Mouse (Mus musculus) thymus, postnatal 0 days (tissue): ENCODE results near the gene Gm1123. TPM values are rescaled to one million over a fixed set of nuclear protein-coding genes. Genes with fewer than 3 reads are reported as not detected.

Source experiments
- DNase-seq: peaks from one replicate; pipeline ENCODE4 v3.0.0-alpha.2; 2015; ENCODE audit warnings: low spot score
- polyA plus RNA-seq: library from polyadenylated mRNA; unstranded; fragments of >200 nt; fragmentation: Nextera tagmentation; extraction: Ambion mirVana; gene quantifications from 2 replicates; pipeline ENCODE4 v1.2.1, GENCODE M21; 2015

The Gm1123 gene
- not detected in 2 replicates for polyA plus RNA-seq

DNA sequence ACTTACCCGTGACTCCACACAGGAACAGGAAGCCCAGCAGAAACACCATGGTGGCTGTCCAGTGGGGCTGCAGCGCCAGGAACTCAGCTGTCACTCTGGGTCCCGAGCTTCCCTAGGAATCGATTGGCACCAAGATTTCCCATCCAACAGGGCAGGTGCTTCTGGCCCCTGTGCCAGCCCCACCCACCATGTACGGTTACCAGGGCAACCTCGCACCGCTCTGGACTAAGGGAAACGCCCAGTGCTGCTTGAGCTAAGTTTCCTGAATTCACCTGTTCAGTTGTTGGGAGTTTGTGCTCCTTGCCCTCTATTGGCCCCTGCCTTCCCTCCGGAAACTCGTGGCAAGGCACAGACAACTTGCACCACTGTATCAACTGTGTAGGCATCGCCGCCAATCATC, at the start of gene Gm1123:
TSS of gene Gm1123 (minus strand) at position 141 of the 400 bp plus-strand sequence.
- DNase-seq: no peak

DNA sequence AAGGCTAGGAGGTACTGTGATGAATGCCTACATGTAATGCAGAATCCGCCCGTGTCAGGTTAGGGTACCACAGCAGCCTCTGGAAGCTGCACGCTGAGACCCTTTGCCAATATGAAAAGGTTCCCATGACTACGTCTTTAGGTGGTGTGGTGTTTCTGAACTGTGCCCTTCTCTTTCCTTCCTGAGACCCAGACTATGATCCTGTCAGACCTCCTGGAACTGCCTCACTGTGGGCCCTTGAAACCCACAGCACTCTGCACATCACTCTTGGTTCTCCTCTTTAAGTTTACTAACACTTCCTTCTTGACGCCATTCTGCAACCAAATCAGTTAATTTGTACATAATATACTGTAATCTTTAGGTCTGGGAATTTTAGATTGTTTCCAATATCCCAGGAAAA, 46.2 kb upstream of the Gm1123 start:
- DNase-seq: no peak

DNA sequence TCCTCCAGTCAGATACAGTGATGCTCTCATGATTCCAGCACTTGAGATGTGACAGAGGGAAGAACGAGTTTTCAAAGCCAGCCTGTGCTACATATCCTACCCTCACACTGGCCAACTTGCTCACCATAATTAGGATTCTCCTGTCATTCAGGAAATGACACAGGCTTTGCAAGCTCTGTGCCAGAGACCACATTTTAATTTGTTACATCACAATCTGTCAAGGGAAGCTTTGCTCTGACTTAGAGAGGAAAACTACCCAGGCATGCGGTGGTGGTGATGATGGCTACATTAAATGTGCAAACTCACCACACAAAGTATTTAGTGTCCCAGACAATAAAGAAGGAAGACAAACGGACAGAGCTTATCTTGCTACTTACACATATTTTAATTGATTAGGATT, 45.8 kb upstream of the Gm1123 start:
- DNase-seq: no peak

DNA sequence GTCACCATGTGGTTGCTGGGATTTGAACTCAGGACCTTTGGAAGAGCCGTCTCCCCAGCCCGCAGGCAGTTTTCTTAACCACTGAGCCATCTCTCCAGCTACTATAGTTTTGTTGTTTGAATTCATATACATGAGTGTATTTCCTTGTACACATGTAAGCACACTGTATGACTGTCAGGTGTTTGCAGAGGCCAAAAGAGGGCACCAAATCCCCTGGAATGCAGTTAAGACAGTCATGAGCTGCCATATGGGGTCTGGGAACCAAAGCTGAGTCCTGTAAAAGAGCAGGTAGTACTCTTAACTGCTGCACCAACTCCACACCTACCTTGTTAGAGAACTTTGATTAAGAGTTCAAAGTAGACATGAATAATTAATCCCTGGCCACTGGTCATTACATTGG, 45.1 kb upstream of the Gm1123 start:
- DNase-seq: no peak

DNA sequence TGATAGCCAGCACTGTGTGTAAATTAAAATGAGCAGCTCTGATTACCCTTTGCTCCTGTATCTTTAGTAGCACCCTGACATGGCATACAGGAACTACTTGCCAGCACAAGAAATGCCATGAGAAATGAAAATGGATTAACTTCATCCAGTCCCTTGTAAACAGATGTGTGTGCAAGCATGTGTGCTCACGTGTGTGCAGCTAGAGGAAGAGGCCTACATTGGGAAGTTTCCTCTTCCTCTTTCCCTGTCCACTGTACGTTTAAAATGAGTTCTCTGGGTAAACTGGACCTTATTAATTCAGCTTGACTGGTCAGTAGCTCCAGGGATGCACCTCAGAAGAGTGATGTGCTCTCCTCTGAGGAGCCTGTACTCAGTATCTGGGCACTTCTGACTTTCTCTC, 38.9 kb upstream of the Gm1123 start:
- no peak for DNase-seq

DNA sequence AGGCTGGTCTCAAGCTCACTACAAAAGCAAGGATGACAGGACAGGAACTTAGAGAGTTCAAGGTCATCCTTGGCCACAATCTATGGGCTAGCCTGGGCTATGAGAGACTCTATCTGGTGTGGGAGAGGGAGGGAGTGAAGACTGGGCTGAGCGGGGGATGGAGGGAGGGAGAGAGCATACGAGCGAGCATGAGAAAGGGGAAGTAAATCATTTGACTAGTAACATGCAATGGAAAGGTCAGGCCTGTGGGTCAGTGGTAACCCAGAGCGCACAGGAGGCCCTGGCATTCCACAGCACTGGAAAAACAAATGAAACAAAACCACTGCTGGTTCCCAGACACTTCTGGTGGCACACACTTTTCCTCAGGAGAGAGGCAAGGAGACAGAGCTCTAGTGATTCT, 37.0 kb upstream of the Gm1123 start:
- DNase-seq: no peak

DNA sequence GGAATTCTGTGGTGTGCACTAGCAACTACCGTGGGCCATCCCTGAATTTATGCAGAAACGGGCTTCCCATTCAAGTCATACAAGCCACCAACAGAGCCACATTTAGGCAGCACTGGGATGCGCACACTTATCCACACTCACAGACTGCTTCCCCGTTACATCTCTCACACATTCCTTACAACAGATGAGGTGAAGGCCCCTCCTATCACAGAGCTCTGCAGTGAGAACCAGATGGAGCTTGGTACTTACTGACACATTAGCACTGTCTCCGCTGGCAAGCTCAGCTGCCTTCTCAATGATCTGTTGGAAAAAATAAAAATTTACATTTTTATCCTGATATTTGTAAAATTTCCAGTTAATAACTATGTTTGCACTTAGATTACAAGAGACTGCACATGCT, 29.8 kb upstream of the Gm1123 start:
- DNase-seq: no peak

DNA sequence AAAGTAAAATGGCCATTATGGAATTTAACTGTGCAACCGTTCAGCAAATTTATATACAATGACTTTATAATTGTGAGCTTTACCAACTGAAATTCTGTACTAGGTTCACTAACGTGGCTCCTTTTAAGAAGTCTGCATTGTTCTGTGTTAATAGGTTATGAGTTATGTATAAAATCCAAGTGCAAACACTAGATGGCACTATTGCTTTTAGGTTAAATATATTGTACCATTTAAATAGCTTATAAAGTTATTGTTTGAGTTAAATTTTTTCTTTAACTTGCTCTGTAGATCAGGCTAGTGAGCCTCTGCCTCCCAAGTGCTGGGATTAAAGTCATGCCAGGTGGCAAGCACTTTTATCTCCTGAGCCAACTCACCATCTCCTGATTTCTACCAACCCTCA, 28.7 kb upstream of the Gm1123 start:
- DNase-seq: peak; percentile 62

DNA sequence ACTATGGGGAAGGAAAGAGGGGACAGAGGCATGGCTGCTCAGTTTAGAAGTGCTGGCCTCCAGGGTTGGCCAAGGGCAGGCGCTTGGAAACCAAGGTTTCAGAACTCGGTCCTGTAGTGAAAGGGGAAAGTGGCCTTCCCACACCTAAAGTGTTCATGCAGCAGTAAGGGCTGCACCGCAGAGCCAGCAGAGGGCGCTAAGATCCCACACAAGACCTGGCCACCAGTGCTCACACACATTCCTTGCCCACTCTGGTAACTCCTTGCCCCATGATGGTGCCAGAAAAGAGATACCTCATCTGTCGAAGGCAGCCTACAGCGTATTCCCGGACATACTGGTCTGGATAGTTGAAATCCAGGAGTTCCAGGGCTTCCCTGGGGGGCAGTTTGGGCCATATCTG, 27.0 kb upstream of the Gm1123 start:
- DNase-seq: peak; percentile 69

DNA sequence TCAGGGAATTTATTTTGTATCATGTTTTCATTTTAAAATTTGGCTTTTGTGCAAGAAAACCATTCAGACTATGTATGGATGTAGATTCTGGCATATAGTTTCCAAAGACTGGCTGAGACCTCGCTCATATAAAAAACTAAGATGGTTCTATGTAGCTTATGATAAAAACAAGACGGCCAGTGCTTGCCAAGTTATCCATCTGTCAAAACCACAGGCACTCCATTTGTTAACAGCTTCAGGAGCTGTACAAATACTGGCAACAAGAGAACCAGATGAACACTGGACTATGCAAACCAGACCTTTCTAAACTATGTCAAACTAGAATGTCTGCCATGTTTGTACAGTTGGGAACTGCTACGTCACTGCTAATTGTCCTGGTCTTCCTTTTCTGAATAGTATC, 22.2 kb upstream of the Gm1123 start:
- DNase-seq: no peak

DNA sequence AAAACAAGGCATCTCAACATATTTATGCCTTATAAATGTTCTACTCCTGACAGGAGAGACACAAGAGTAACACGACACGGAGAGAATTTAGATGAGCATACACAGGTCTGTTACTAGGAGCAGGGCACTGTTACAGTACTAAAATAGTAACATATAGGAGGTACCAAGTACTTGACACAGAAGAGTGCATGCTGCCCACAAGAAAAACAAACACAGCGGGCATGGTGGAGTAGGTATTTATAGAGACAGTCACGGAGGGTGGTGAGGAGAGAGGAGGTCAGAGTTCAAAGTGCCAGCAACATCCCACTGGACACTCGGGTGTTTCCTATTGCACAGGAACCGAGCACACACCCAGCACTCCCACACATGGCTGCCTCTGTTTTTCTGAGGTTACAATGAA, 14.2 kb upstream of the Gm1123 start:
- DNase-seq: no peak

DNA sequence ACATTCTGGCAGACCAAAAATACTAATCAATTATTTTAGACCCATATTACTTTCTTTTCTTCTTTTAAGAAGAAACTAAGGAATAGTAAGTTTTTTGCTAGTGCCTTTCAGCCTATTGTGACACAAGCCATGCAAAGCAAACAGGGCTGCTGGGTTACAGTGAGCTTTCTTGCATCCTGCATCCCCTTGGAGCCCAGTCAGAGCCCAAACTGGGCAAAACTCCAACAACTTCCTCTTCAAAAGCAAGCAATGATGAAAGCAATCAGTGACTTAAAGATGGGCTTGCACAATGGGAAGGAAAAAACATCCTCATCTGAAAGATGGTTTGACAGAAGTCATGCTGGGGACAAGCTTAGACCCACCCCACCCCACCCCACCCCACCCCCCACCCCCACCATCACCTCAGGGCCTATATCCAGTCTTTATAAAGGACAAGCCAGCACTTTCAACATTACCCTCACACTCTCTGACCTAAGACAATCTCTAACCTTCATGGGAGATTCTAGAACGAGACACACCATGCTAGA, 13.3 kb upstream of the Gm1123 start:
- DNase-seq: no peak

DNA sequence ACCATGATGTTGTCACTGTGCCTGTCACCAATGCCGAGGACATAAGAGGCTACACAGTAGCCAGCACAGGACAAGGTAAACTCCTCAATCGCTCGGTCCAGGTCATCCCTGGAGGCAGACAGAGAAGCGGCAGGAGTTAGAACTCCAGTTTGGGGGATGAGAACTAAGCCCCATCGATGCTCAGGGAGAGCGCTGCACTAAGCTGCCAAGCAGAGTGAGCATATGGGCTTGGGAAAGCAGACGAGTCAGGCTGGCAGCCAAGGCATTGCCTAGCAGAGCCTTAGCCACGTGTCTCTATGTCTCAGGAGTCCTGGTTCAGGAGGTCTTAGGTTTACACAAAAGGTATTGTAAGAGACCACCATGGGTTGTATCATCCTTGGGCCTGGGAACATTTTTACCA, 9.2 kb upstream of the Gm1123 start:
- DNase-seq: no peak

DNA sequence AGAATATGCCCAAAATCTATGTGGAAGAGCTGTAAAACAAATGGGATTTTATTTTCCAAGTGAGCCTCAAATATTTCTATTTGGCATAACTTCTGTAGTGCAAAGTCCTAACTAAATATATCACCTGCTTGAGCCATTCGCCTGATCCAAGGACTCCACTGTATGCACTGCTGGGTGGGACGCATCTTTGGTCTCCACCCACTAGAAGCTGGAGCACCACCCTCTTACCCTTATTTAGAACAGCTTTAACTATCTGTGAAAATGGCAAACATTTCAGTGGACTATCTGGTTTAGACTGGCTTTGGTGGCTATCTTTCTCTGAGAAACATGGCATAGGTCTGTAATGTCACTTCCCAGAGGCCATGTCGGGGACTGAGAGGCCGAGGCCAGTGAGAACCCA, 7.1 kb upstream of the Gm1123 start:
- no peak for DNase-seq

DNA sequence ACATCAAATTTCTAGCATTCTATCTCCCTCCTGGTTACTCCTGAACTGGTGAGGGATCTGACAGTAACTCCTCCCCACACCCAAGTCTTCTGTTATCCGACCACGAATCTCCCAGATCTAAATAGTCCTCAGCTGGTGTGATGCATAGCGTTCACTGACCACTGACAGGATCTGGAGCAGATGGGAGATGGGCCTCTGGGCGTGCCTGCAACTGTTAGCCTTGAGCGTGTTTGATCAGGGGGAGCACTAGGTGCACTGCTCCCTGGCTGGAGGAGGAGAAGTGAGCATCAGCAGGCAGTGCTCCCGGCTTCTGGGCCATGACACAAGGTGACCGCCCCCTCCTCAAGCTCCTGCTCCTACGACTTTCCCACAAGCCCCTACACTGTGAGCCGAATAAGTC, 6.5 kb upstream of the Gm1123 start:
- DNase-seq: no peak

DNA sequence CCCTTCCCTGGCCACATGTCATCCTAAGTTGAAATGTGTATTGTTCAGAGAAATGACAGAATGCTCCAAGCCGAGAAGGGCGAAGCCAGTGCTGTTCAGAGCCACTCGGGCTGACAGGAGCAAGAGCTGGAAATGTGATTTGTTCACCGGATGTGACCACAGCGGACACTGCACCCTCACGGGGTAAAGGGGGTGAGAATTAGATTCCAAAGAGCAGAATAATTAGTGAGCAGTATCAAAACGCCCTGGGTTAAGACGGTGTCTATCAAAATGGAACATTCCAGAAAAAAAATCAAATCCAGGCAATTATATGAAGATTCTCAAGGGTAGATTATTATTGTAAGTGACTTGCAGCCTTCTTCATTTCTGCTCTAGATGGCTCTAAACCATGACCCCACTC, 1.4 kb downstream of the Gm1123 start:
- no peak for DNase-seq

DNA sequence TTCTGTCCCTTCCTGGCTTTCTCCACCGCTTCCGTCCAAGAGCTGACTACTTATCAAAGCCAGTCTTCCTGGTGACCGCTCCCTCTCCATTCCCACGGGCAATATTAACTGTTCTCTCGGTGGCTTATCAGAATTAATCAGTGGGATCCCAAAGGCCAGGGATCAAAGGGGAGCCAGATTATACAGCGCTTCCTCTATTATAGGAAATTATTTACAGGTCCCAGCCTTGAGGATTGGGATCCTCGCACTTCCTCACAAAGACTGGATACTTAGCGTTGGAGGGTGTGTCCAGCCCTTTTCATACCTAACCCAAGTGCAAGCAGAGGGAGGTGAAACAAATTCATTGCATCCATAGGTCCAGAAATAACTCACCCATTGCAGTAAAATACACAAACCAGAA, 3.5 kb downstream of the Gm1123 start:
- no peak for DNase-seq

DNA sequence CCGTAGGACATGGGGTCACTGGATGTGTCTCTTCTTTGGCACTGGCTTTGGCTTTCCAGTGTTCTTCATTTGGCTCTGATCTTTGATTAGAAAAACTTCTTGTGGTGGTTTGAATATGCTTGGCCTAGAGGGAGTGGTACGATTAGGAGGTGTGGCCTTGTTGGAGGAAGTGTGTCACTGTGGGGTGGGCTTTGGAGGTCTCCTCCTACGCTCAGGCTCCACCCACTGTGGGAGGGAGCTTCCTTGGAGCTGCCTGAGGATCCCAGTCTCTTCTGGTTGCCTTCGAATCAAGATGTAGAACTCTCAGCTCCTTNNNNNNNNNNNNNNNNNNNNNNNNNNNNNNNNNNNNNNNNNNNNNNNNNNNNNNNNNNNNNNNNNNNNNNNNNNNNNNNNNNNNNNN, 13.8 kb downstream of the Gm1123 start:
- DNase-seq: no peak

DNA sequence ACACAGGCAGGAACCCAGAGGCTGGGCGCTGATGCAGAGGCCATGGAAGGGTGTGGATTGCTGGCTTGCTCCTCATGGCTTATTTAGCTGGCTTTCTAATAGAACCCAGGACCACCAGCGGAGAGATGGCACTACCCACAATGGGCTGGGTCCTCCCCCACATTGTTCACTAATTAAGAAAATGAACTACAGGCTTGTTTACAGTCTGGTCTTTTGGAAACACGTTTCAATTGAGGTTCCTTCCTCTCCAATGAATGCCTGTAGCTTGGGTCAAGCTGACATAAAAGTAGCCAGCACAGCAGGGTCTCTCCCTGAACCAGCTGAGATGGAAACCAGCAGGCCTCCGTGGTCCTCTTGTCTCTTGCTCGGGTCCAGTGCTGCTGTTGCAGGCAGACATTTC, 14.3 kb downstream of the Gm1123 start:
- no peak for DNase-seq

DNA sequence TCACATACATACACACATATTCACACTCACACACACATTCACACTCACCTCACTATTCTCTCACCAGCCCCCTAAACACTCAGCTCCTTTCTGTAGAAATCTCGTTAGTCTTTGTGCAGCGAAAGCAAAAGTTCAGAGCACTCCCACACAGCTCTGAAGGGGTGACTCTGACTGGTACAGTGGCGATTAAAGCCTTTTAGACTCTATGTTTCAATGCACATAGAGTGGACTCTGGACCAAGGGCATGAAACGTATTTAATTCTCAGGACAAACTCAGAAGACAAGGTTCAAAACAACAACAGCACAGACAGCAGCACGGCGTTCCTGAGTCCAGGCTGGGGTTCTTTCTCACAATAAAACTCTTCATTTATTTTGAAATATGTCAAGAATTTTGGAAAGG, 17.8 kb downstream of the Gm1123 start:
- DNase-seq: no peak

DNA sequence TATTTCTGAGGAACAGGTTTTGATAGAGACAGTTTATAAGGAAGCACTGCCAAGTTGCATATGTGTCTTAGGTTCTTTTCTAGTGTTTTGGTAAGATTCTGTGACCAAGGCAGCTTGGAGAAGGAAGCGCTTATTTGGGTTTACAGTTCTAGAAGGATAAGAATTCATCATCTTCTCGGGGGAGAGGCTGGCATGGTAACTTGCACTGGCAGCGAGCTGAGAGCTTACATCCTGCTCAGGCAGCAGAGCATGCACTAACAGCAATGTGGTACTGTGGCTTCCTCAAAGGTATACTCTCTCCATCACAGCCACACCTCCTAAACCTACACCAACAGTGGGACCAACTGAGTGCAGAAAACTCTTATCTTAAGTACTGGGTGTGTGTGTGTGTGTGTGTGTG, 18.8 kb downstream of the Gm1123 start:
- no peak for DNase-seq

DNA sequence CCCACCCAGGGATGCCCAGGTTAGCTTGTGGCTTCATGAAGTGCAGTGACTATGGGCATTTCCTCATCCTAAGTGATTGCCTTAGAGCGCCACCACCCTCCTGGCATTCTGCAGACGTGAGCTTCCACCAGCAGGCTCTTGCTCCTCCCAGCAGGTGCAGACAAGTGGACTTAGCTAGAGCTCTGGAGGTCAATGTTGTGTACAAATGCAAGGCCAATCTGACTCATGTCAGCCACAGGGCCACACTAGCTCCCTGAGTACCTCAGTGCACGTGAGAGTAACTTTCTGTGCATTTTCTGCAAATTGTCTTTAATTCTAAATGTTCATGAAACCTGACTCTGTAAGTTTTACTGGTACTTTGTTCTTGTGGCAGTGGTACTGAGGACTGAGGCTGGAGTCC, 19.2 kb downstream of the Gm1123 start:
- no peak for DNase-seq

DNA sequence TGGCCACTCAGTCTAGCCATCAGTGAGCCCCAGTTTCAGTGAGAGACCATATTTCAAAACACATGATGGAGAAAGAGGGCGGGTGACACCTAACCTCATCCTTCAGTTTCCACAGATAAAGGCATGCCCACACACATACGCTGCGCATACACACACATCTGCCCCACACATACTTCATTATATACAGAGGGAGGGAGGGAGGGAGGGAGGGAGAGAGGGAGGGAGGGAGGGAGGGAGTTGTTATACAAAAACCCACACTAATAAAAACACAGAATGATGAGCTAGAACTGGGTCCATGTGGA, 25.7 kb downstream of the Gm1123 start:
- DNase-seq: no peak

DNA sequence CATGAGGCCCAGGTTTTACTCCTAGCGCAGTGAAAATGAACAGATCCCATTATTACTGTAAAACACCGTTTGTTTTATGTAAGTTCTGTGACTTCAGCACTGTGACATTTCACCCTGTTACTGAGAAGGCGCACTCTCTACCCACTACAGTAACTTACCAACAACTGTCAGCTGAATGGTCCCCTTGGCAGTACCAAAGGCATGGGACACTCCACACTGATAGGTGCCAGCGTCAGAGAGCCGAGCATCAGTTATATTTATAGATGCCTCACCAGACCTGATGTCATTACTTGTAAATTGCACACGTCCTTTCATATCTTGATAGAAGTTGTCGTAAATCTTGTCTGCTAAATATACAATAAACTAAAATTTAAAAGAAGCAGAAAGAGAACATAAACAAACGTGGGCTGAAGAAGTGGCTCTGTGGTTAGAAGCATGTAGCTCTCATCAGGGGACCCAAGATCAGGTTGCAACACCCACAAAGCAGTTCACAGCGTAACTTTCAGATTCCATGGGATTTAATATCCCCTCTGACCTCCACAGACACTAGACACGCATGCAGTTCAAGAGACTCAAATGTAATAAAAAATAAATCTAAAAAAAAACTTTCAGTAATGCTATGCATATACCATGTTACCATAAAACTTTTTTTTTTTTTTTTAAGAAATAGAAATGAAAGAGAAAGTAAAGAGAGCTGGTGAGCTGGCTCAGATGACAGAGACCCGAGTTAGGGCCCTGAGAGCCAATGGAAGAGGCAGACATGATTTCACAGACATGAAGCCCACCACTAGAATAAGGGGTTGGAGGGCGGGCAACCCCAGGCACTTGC, 26.2 kb downstream of the Gm1123 start:
- no peak for DNase-seq
